Mouse (Mus musculus): ENCODE results near the gene Cenpp. TPM values are rescaled to one million over a fixed set of nuclear protein-coding genes. Genes with fewer than 3 reads are reported as not detected.

The Cenpp gene
- polyA plus RNA-seq, 1 experiment from 2014 or later: 21.5 TPM

DNA sequence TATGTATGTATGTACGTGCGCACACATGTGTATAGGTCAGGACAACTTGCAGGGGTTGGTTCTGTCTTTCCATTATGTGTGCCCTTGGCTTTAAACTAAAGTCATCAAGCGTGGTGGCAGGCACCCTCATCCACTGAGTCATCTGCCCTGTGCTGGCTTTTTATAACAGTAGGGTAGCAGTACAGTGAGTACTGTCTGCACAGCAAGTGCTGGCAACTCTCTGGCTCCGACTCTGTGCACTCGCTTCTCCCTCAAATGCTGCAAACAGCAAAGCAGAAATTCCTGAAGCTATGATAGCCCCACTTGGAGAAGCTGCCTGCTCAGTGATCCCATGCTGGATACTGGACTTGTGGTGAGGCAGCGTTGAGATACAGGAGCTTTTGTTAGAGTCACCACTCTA is 208.1 kb downstream of the Cenpp start:
- peaks cover 33% of the 10 kb centered on the region for H3K36me3 ChIP-seq (ENCODE audit: insufficient read depth, low read length)
- ATAC-seq (replicated peaks; ENCODE audit: low FRiP score, low read depth): no peak

DNA sequence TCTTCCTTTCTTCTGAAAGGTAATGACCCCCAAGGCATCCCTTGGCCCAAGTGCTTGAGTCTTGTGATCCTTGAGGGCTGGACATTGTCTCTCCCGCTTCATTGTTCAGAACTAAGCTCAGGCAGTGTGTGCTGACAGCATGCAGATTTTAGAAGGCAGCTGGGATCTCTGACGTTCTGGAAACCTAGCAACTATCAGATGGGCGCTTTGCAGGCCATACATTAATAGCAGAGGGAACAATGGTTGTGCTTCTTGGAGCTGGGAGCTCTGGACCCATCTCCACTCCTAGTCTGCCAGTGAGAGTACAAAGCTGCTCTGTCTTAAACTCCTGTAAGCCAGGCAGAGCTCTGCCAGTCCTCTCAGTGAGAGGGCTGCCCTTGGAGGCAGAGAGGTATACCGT is 216.4 kb downstream of the Cenpp start:
- no peaks in the 10 kb centered on the region for H3K9me3 ChIP-seq (replicated peaks; ENCODE audit: low read length)
- H3K9ac ChIP-seq (ENCODE audit: low read depth, low read length): no peak overlapping the region
- WGBS: 88% methylated on average over 4 of the region's 4 CpGs
- no peaks in the 10 kb centered on the region for H3K27me3 ChIP-seq (ENCODE audit: insufficient read depth, low read length)
- ATAC-seq (replicated peaks; ENCODE audit: low FRiP score, low read depth) (no peak), DNase-seq (ENCODE audit: low spot score) (no peak)
- no peak overlapping the region for H3K4me2 ChIP-seq (ENCODE audit: low read length)
- peaks cover 29% of the 10 kb centered on the region for H3K36me3 ChIP-seq (ENCODE audit: insufficient read depth, low read length)
- H3K4me1 ChIP-seq (replicated peaks; ENCODE audit: insufficient read depth, low read length): no peaks in the 10 kb centered on the region
- H3K27ac ChIP-seq: no peak overlapping the region
- TF ChIP-seq CTCF (IDR thresholded peaks at IDR 0.05; ENCODE audit: low read depth): no peak
- H3K4me3 ChIP-seq (replicated peaks; ENCODE audit: low read depth, low read length): no peak overlapping the region

More for the DNA sequence above, 208.1 kb downstream of the Cenpp start:
- WGBS: 97% methylated on average over 6 of the region's 6 CpGs
- no peak for TF ChIP-seq CTCF (IDR thresholded peaks at IDR 0.05; ENCODE audit: low read depth)
- DNase-seq (ENCODE audit: low spot score): no peak
- Histone ChIP-seq H3K27ac (no peak overlapping the region), H3K4me3 (replicated peaks; ENCODE audit: low read depth, low read length) (no peak overlapping the region), H3K4me1 (replicated peaks; ENCODE audit: insufficient read depth, low read length) (no peaks in the 10 kb centered on the region), H3K4me2 (ENCODE audit: low read length) (no peak overlapping the region), H3K9me3 (replicated peaks; ENCODE audit: low read length) (no peaks in the 10 kb centered on the region), H3K27me3 (ENCODE audit: insufficient read depth, low read length) (no peaks in the 10 kb centered on the region), H3K9ac (ENCODE audit: low read depth, low read length) (no peak overlapping the region)

DNA sequence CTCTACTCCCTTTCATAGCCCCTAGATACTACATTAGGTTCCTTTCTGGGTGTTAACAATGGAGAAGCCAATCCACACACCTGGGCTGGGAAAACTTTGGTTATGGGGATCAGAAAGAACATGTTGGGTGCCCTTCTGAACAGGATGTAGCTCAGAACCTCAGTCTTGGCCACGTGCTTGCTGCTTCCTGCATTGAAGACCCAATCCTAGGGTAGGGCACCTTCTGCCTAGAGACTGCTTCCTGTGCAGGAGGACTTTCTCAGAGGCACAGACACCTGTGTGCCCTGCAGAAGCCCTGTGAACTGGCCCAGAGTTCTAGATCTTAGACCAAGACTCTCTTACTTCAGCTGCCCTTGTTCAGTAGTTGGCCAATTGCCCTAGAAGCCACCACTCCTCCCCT is 216.8 kb downstream of the Cenpp start:
- no peaks in the 10 kb centered on the region for H3K4me1 ChIP-seq (replicated peaks; ENCODE audit: insufficient read depth, low read length)
- no peak overlapping the region for H3K27ac ChIP-seq
- ATAC-seq (replicated peaks; ENCODE audit: low FRiP score, low read depth) (no peak), DNase-seq (ENCODE audit: low spot score) (no peak)
- no peak for TF ChIP-seq CTCF (IDR thresholded peaks at IDR 0.05; ENCODE audit: low read depth)
- H3K4me3 ChIP-seq (replicated peaks; ENCODE audit: low read depth, low read length): no peak overlapping the region
- H3K36me3 ChIP-seq (ENCODE audit: insufficient read depth, low read length): peaks cover 28% of the 10 kb centered on the region
- WGBS: 84% methylated on average over 1 of the region's 1 CpGs
- H3K9me3 ChIP-seq (replicated peaks; ENCODE audit: low read length): no peaks in the 10 kb centered on the region
- H3K27me3 ChIP-seq (ENCODE audit: insufficient read depth, low read length): no peaks in the 10 kb centered on the region
- no peak overlapping the region for H3K9ac ChIP-seq (ENCODE audit: low read depth, low read length)
- H3K4me2 ChIP-seq (ENCODE audit: low read length): no peak overlapping the region

GRCm38 (mm10) chr13:49433268-49434029 is 219.1 kb downstream of the Cenpp start:
- ATAC-seq (replicated peaks; ENCODE audit: low FRiP score, low read depth): no peak
- H3K27ac ChIP-seq: no peak overlapping the region
- H3K4me2 ChIP-seq (ENCODE audit: low read length): no peak overlapping the region
- 92% methylated on average over 2 of the region's 2 CpGs for WGBS
- H3K36me3 ChIP-seq (ENCODE audit: insufficient read depth, low read length): peaks cover 22% of the 10 kb centered on the region
- no peak overlapping the region for H3K4me3 ChIP-seq (replicated peaks; ENCODE audit: low read depth, low read length)
- no peak for TF ChIP-seq CTCF (IDR thresholded peaks at IDR 0.05; ENCODE audit: low read depth)
- no peaks in the 10 kb centered on the region for H3K9me3 ChIP-seq (replicated peaks; ENCODE audit: low read length)
- no peaks in the 10 kb centered on the region for H3K27me3 ChIP-seq (ENCODE audit: insufficient read depth, low read length)
- no peaks in the 10 kb centered on the region for H3K4me1 ChIP-seq (replicated peaks; ENCODE audit: insufficient read depth, low read length)
- no peak for DNase-seq (ENCODE audit: low spot score)
- no peak overlapping the region for H3K9ac ChIP-seq (ENCODE audit: low read depth, low read length)

- DNase-seq (ENCODE audit: low spot score): peak; percentile 14
- ATAC-seq (replicated peaks; ENCODE audit: low FRiP score, low read depth): no peak
- no peak for TF ChIP-seq CTCF (IDR thresholded peaks at IDR 0.05; ENCODE audit: low read depth)
- H3K9me3 ChIP-seq (replicated peaks; ENCODE audit: low read length): no peaks in the 10 kb centered on the region
- H3K4me3 ChIP-seq (replicated peaks; ENCODE audit: low read depth, low read length): no peak overlapping the region
- H3K27ac ChIP-seq: no peak overlapping the region
- no peaks in the 10 kb centered on the region for H3K27me3 ChIP-seq (ENCODE audit: insufficient read depth, low read length)
- H3K4me1 ChIP-seq (replicated peaks; ENCODE audit: insufficient read depth, low read length): no peaks in the 10 kb centered on the region
- H3K36me3 ChIP-seq (ENCODE audit: insufficient read depth, low read length): peaks cover 7% of the 10 kb centered on the region; the same call in 1 of the 2 replicates
- no peak overlapping the region for H3K4me2 ChIP-seq (ENCODE audit: low read length)
- H3K9ac ChIP-seq (ENCODE audit: low read depth, low read length): no peak overlapping the region
- 42% methylated on average over 4 of the region's 4 CpGs for WGBS
Observed at GRCm38 (mm10) chr13:49430529-49430928, 222.1 kb downstream of the Cenpp start.

DNA sequence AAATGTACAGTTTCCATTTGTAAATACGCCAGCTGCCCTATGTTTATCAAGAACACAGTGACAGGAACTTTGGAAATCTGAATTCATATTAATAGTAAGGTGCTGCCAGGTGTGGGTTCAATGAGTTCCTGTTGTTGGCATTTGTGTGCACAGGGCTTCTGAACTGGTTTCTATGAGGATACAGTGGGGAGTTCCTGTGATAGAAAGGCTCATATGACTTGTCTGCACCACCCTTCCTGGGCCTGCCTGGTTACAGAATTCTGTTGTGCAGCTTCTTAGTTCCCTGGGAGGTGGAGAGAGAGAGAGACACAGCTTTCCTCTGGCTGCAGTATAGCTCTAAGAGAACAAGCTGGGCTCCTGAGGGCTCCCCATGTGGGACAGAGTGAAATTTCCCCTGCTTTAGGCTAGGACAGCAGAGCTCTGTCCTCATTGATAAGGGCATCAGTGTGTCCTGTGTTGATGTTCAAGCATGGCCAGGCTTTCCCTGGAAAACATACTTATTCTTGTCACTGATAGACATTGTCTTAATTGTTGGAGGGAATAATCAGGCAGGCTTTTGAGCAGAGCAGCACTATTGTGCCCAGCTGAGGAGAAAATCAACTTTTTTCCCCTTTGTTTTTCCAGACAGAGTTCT is 224.4 kb downstream of the Cenpp start:
- TF ChIP-seq CTCF (IDR thresholded peaks at IDR 0.05; ENCODE audit: low read depth): no peak
- Histone ChIP-seq H3K27me3 (ENCODE audit: insufficient read depth, low read length) (no peaks in the 10 kb centered on the region), H3K4me3 (replicated peaks; ENCODE audit: low read depth, low read length) (no peak overlapping the region), H3K36me3 (ENCODE audit: insufficient read depth, low read length) (no peaks in the 10 kb centered on the region), H3K27ac (no peak overlapping the region), H3K4me1 (replicated peaks; ENCODE audit: insufficient read depth, low read length) (no peaks in the 10 kb centered on the region), H3K4me2 (ENCODE audit: low read length) (no peak overlapping the region), H3K9me3 (replicated peaks; ENCODE audit: low read length) (no peaks in the 10 kb centered on the region), H3K9ac (ENCODE audit: low read depth, low read length) (no peak overlapping the region)
- no peak for ATAC-seq (replicated peaks; ENCODE audit: low FRiP score, low read depth)
- DNase-seq (ENCODE audit: low spot score): no peak
- WGBS: 85% methylated on average over 1 of the region's 1 CpGs
